Mouse (Mus musculus) kidney, postnatal 0 days (tissue): ENCODE measurements around the gene Selplg. TPM values are rescaled to one million over a fixed set of nuclear protein-coding genes. Genes with fewer than 3 reads are reported as not detected.

Experiments
- ATAC-seq: fragments of 200-750 bp; cut with Nextera tagmentation; replicated peaks from 2 replicates; pipeline ENCODE4 v1.8.0; 2017; ENCODE audit warnings: low read depth, moderate number of reproducible peaks, moderate TSS enrichment, moderate library complexity; ENCODE audit not compliant: low FRiP score
- DNase-seq: peaks from one replicate; pipeline ENCODE4 v3.0.0-alpha.2; 2016; ENCODE audit warnings: low spot score
- H3K27ac ChIP-seq: fragments of 300-500 bp; sonication (generic); 2 replicates; pipeline ENCODE4 v1.5.1; 2014; ENCODE audit warnings: mild to moderate bottlenecking
- H3K27me3 ChIP-seq: fragments of 300-500 bp; sonication (generic); 2 replicates; pipeline ENCODE4 v1.6.1; 2014; ENCODE audit warnings: low read length, mixed read lengths; ENCODE audit not compliant: insufficient read depth
- H3K36me3 ChIP-seq: fragments of 300-500 bp; sonication (generic); 2 replicates; pipeline ENCODE4 v1.6.1; 2014; ENCODE audit warnings: low read length, mixed read lengths; ENCODE audit not compliant: insufficient read depth
- H3K4me1 ChIP-seq: fragments of 300-500 bp; sonication (generic); replicated peaks from 2 replicates; pipeline ENCODE4 v1.6.1; 2014; ENCODE audit warnings: antibody characterized with exemption, low read length, mixed read lengths; ENCODE audit not compliant: insufficient read depth
- H3K4me2 ChIP-seq: fragments of 300-500 bp; sonication (generic); 2 replicates; pipeline ENCODE4 v1.6.1; 2014; ENCODE audit warnings: mild to moderate bottlenecking, low read length, moderate library complexity, mixed read lengths
- H3K4me3 ChIP-seq: fragments of 300-500 bp; sonication (generic); replicated peaks from 2 replicates; pipeline ENCODE4 v1.5.1; 2014; ENCODE audit warnings: low read depth, low read length
- H3K9ac ChIP-seq: fragments of 300-500 bp; sonication (generic); 2 replicates; pipeline ENCODE4 v1.6.1; 2014; ENCODE audit warnings: low read depth, low read length
- H3K9me3 ChIP-seq: fragments of 300-500 bp; sonication (generic); replicated peaks from 2 replicates; pipeline ENCODE4 v1.6.1; 2016; ENCODE audit warnings: low read length, inconsistent platforms, mixed read lengths
- CTCF ChIP-seq: IDR thresholded peaks from 2 replicates; pipeline ENCODE4 v1.5.1; 2016; ENCODE audit warnings: antibody characterized with exemption, low read depth, mild to moderate bottlenecking, moderate library complexity
- WGBS: fragments of 180-500 bp; shearing (Covaris S2); extraction: QIAGEN DNeasy Blood & Tissue Kit; methylation state at CpG from one replicate; pipeline ENCODE4 v1.1.7; 2014; 5-methylcytosine and 5-hydroxymethylcytosine counted together
- polyA plus RNA-seq: library from polyadenylated mRNA; unstranded; fragments of >200 nt; fragmentation: Nextera tagmentation; extraction: Ambion mirVana; gene quantifications from 2 replicates; pipeline ENCODE4 v1.2.1, GENCODE M21; 2015

Selplg gene
- 2.1 and 2.4 TPM in 2 replicates for polyA plus RNA-seq

GRCm38 (mm10) chr5:113832490-113832901, at the start of gene Selplg:
Selplg (minus strand) TSS chr5:113832644.
- Histone ChIP-seq H3K9me3 (no peaks in the 10 kb centered on the region), H3K4me3 (no peak within 1 kb of the TSS), H3K9ac (no peak within 1 kb of the TSS), H3K27ac (no peak within 1 kb of the TSS), H3K4me2 (no peak within 1 kb of the TSS), H3K27me3 (no peaks in the 10 kb centered on the region), H3K4me1 (no peaks in the 10 kb centered on the region), H3K36me3 (no peaks in the 10 kb centered on the region)
- DNase-seq (no peak), ATAC-seq (no peak; the same call in 1 of the 2 replicates)
- 23% methylated on average over 8 of the region's 8 CpGs for WGBS
- no peak for TF ChIP-seq CTCF

- ATAC-seq: no peak
- Histone ChIP-seq H3K4me2 (no peak overlapping the region), H3K27me3 (no peaks in the 10 kb centered on the region), H3K36me3 (peaks cover 9% of the 10 kb centered on the region; the same call in 1 of the 2 replicates), H3K9ac (no peak overlapping the region), H3K9me3 (no peaks in the 10 kb centered on the region), H3K27ac (no peak overlapping the region), H3K4me3 (no peak overlapping the region), H3K4me1 (peaks cover 20% of the 10 kb centered on the region; the same call in 1 of the 2 replicates)
- WGBS: 92% methylated on average over 14 of the region's 14 CpGs
- DNase-seq: no peak
- TF ChIP-seq CTCF: no peak
These were observed 48.7 kb upstream of the Selplg start for GRCm38 (mm10) chr5:113881136-113881535.

GRCm38 (mm10) chr5:113878943-113879617, 46.6 kb upstream of the Selplg start:
- no peak overlapping the region for H3K4me2 ChIP-seq
- no peaks in the 10 kb centered on the region for H3K9me3 ChIP-seq
- peaks cover 11% of the 10 kb centered on the region; the same call in 1 of the 2 replicates for H3K4me1 ChIP-seq
- no peak overlapping the region for H3K4me3 ChIP-seq
- no peak for TF ChIP-seq CTCF
- WGBS: 94% methylated on average over 17 of the region's 17 CpGs
- no peak overlapping the region for H3K9ac ChIP-seq
- DNase-seq: no peak
- no peaks in the 10 kb centered on the region for H3K27me3 ChIP-seq
- H3K36me3 ChIP-seq: peaks cover 9% of the 10 kb centered on the region; the same call in 1 of the 2 replicates
- ATAC-seq: no peak
- no peak overlapping the region for H3K27ac ChIP-seq

GRCm38 (mm10) chr5:113877565-113877964, 45.1 kb upstream of the Selplg start:
- Histone ChIP-seq H3K9ac (no peak overlapping the region), H3K27ac (no peak overlapping the region), H3K9me3 (no peaks in the 10 kb centered on the region), H3K36me3 (peaks cover 9% of the 10 kb centered on the region; the same call in 1 of the 2 replicates), H3K4me1 (peaks cover 12% of the 10 kb centered on the region), H3K4me2 (no peak overlapping the region), H3K27me3 (no peaks in the 10 kb centered on the region), H3K4me3 (no peak overlapping the region)
- 52% methylated on average over 3 of the region's 3 CpGs for WGBS
- no peak for ATAC-seq
- no peak for TF ChIP-seq CTCF
- no peak for DNase-seq

- H3K9me3 ChIP-seq: no peaks in the 10 kb centered on the region
- WGBS: 89% methylated on average over 7 of the region's 7 CpGs
- no peak for ATAC-seq
- H3K27me3 ChIP-seq: no peaks in the 10 kb centered on the region
- H3K4me2 ChIP-seq: no peak overlapping the region
- no peak overlapping the region for H3K9ac ChIP-seq
- H3K36me3 ChIP-seq: peaks cover 9% of the 10 kb centered on the region; the same call in 1 of the 2 replicates
- no peak overlapping the region for H3K27ac ChIP-seq
- H3K4me3 ChIP-seq: no peak overlapping the region
- TF ChIP-seq CTCF: no peak
- H3K4me1 ChIP-seq: peaks cover 24% of the 10 kb centered on the region
- no peak for DNase-seq
These were observed 43.7 kb upstream of the Selplg start for GRCm38 (mm10) chr5:113876176-113876575.

GRCm38 (mm10) chr5:113875625-113876024, 43.2 kb upstream of the Selplg start:
- Histone ChIP-seq H3K4me1 (peaks cover 30% of the 10 kb centered on the region), H3K27me3 (no peaks in the 10 kb centered on the region), H3K4me3 (no peak overlapping the region), H3K4me2 (no peak overlapping the region), H3K36me3 (peaks cover 9% of the 10 kb centered on the region; the same call in 1 of the 2 replicates), H3K27ac (no peak overlapping the region), H3K9ac (no peak overlapping the region), H3K9me3 (no peaks in the 10 kb centered on the region)
- no peak for ATAC-seq
- 89% methylated on average over 4 of the region's 4 CpGs for WGBS
- no peak for DNase-seq
- no peak for TF ChIP-seq CTCF
